Mouse (Mus musculus): ENCODE measurements around the gene Bcl2l10.

The Bcl2l10 gene

DNA sequence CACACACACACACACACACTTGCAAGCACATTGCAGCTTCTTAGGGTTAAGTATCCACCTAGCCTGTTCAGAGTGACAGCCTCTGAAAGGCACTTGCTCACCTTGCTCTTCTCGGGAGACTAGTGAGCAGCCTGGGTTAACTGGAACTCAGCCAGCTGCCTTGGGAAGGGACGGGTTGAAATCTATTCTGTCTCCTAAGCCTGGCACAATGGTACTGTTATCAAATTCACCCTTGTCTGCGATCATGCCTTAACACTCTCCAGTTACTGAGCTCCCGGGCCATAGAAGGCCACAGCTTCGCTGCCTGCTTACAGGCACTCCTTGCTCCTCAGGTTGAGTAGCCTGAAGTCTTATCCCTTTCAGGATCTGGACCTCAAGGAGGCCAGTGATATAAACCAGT lies 53.1 kb downstream of the Bcl2l10 start:
- no peak for DNase-seq (ENCODE audit: low read depth)

Data from c-Kit-positive CD71-positive TER-119-negative erythroid progenitor cells, embryonic 14.5 days (primary cell).